Mouse (Mus musculus) embryonic fibroblast, embryonic 13.5 days (primary cell): ENCODE data around the gene Atg16l2. TPM values are rescaled to one million over a fixed set of nuclear protein-coding genes. Genes with fewer than 3 reads are reported as not detected.

ENCODE experiments used
- H3K27ac ChIP-seq: 2 replicates; pipeline ENCODE4 v1.5.1; 2012; ENCODE audit warnings: low read length, control low read depth, inconsistent platforms; ENCODE audit not compliant: insufficient read depth
- H3K4me1 ChIP-seq: 2 replicates; pipeline ENCODE4 v1.6.1; 2011; ENCODE audit warnings: low read length; ENCODE audit not compliant: control insufficient read depth, insufficient read depth
- H3K4me3 ChIP-seq: 2 replicates; pipeline ENCODE4 v1.5.1; 2011; ENCODE audit warnings: mild to moderate bottlenecking, control low read depth, low read length; ENCODE audit not compliant: insufficient read depth
- CTCF ChIP-seq: IDR thresholded peaks from 2 replicates; pipeline ENCODE4 v1.5.1; 2011; ENCODE audit warnings: mild to moderate bottlenecking, control low read depth, low read length, moderate library complexity, borderline replicate concordance; ENCODE audit not compliant: insufficient read depth
- POLR2A ChIP-seq: IDR thresholded peaks from 2 replicates; pipeline ENCODE4 v1.6.1; 2011; ENCODE audit warnings: low read depth, mild to moderate bottlenecking, control low read depth, low read length, moderate library complexity
- polyA plus RNA-seq: library from polyadenylated mRNA; stranded (reverse); fragments of >200 nt; gene quantifications from 2 replicates; pipeline ENCODE4 v1.2.4, GENCODE M21; 2011; ENCODE audit warnings: low read depth; ENCODE audit not compliant: missing spikeins, insufficient read length

Gene Atg16l2
- polyA plus RNA-seq, 1 experiment: 16.3 TPM

DNA sequence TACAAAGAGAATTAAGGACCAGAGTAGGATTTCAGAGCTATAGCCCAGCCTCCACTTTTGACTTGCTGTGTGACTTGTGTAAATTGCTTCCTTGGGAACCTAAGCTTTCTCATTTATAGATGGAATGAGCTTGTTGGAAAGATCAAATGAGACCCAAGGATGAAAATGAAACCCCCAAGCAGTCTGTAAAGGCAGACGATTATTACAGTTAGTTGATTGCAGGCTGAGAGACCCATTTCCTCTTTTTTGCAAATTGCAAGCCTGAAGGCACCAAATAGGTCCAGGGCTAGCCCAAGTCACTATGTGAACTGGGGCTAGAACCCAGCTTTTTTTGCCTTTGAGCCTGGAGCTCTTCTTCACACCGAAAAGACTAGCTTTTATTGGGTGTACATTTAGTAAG is 9.0 kb upstream of the Atg16l2 start:
- Histone ChIP-seq H3K4me3 (no peak overlapping the region), H3K27ac (no peak overlapping the region; the same call in 1 of the 2 replicates), H3K4me1 (peaks cover 20% of the 10 kb centered on the region)
- no peak for TF ChIP-seq POLR2A
- no peak for TF ChIP-seq CTCF

GRCm38 (mm10) chr7:101310327-101311028 is 8.4 kb upstream of the Atg16l2 start:
- Histone ChIP-seq H3K4me3 (peak overlapping the region; percentile 45), H3K27ac (peak overlapping the region; percentile 84), H3K4me1 (peaks cover 20% of the 10 kb centered on the region)
- peak; percentile 60 for TF ChIP-seq POLR2A
- TF ChIP-seq CTCF: peak; percentile 54

- H3K4me3 ChIP-seq: peak overlapping the region; percentile 45
- TF ChIP-seq POLR2A (no peak), CTCF (no peak)
- peak overlapping the region; percentile 84; the same call in 1 of the 2 replicates for H3K27ac ChIP-seq
- H3K4me1 ChIP-seq: peaks cover 20% of the 10 kb centered on the region
These were observed 7.9 kb upstream of the Atg16l2 start for GRCm38 (mm10) chr7:101309985-101310326.

GRCm38 (mm10) chr7:101306841-101307240 is 4.8 kb upstream of the Atg16l2 start:
- Histone ChIP-seq H3K4me1 (peaks cover 20% of the 10 kb centered on the region), H3K27ac (peak overlapping the region; percentile 16), H3K4me3 (no peak overlapping the region)
- no peak for TF ChIP-seq POLR2A
- no peak for TF ChIP-seq CTCF

- Histone ChIP-seq H3K27ac (no peak overlapping the region), H3K4me1 (peaks cover 11% of the 10 kb centered on the region), H3K4me3 (no peak overlapping the region)
- no peak for TF ChIP-seq CTCF
- TF ChIP-seq POLR2A: no peak
These were observed 640 bp upstream of the Atg16l2 start for GRCm38 (mm10) chr7:101302691-101303090.

GRCm38 (mm10) chr7:101301361-101301880 is 630 bp downstream of the Atg16l2 start:
- peak overlapping the region; percentile 58 for H3K27ac ChIP-seq
- TF ChIP-seq CTCF (no peak), POLR2A (no peak)
- H3K4me3 ChIP-seq: peak overlapping the region; percentile 62
- H3K4me1 ChIP-seq: peaks cover 4% of the 10 kb centered on the region; the same call in 1 of the 2 replicates

DNA sequence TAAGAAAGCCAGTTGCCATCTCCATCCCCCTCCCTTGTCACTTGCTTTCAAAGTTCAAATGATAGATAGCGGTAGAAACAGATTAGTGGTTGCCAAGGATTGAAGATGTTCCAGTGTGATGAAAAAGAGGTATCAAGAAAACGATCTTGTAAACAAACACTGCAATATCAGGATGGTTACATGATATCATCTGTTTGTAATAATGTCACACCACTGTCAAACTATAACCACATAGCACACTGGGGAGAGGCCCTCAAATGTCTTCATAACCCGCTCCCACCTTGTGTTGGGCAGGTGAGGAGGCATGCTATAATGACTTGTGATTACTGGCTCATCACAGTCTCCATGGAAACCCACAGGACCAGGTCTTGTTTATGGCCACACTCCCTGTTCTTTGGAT is 3.7 kb downstream of the Atg16l2 start:
- H3K4me3 ChIP-seq: no peak overlapping the region
- TF ChIP-seq CTCF (no peak), POLR2A (no peak)
- H3K27ac ChIP-seq: no peak overlapping the region
- H3K4me1 ChIP-seq: peaks cover 4% of the 10 kb centered on the region; the same call in 1 of the 2 replicates

- no peak for TF ChIP-seq CTCF
- no peak for TF ChIP-seq POLR2A
- peaks cover 4% of the 10 kb centered on the region; the same call in 1 of the 2 replicates for H3K4me1 ChIP-seq
- no peak overlapping the region for H3K4me3 ChIP-seq
- no peak overlapping the region for H3K27ac ChIP-seq
These were observed 5.0 kb downstream of the Atg16l2 start for GRCm38 (mm10) chr7:101297023-101297405.

GRCm38 (mm10) chr7:101296252-101297022 is 5.6 kb downstream of the Atg16l2 start:
- peaks cover 4% of the 10 kb centered on the region; the same call in 1 of the 2 replicates for H3K4me1 ChIP-seq
- TF ChIP-seq POLR2A (no peak), CTCF (peak; percentile 29; the same call in 1 of the 2 replicates)
- no peak overlapping the region for H3K27ac ChIP-seq
- no peak overlapping the region for H3K4me3 ChIP-seq
